Mouse (Mus musculus) NIH3T3 (cell line): ENCODE results near the gene Tph1.
A peak's percentile ranks its signal among the peaks of the same experiment; 100 is the strongest.

Experiments used
- DNase-seq: peaks from one replicate; pipeline ENCODE4 v3.0.0-alpha.2; 2012; ENCODE audit warnings: low read depth

The Tph1 gene

DNA sequence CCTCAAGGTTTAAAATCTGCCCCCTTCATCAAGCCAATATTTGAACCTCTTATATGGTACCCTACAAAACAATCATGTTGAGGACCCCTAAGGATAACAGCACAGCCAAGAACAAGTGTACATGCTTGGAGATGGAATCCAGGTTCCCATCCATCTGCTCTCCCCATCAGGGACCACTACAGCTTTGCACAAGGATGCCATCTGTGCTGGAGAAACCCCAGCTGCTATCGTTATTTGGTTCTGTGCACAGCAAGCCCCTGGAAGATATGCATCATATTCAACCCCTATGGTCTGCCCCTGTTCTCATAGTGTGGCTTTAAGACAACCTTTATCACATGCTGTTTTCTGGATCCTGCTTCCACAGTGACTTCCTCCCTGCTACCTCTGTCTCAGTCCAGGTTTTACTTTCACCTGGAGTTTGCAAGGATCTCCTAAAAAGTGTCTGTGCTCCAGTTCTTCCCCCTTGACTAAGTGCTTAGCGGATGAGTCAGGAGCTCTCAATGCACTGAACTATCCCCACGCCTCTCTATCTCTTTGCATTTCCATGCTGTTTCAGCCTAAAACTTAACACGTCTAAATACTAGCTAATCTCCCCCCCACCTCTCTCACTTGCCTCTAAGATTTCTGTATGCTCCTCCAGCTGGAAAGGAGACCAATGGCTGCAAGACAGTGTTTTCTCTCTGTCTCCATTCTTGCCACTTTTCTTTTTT lies 23.8 kb downstream of the Tph1 start:
- no peak for DNase-seq

DNA sequence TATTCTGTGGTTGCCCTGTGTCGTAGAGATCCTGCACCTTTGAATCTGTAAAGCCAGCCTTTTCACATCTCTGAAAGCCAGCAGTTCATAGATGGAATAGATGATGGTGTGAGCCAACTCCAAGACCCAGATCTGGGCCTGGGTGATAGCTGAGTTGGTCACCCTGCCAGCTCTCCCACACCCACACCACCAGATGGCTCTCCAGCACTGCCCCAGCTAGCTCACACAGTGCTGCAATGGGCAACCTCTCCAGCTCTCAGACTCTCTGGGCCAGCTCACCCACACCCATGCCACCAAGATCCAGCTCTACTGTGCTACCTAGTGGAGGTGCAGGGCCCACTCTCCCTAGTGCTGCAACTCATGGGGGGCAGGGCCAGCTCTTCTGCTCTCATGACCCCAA lies 29.2 kb downstream of the Tph1 start:
- peak; percentile 39 for DNase-seq

DNA sequence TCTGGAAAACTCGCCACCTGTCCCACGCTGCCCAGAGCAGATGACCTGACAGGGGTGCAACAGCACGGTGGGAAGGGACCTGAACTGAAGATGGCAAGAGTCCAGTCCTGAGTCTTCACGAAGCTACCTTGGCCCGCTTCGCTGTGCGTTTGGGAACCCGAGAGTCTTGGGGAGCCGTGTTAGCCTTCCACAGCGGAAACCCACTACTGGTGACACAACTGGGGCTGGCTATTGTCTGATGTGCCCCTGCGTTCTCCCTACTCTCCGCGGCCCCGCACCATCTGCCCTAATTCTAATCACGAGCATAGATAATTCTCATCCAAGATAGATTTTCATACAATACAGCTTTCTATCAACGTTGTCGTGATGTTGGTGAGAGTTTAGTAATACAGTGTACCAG lies 32.3 kb downstream of the Tph1 start:
- no peak for DNase-seq

DNA sequence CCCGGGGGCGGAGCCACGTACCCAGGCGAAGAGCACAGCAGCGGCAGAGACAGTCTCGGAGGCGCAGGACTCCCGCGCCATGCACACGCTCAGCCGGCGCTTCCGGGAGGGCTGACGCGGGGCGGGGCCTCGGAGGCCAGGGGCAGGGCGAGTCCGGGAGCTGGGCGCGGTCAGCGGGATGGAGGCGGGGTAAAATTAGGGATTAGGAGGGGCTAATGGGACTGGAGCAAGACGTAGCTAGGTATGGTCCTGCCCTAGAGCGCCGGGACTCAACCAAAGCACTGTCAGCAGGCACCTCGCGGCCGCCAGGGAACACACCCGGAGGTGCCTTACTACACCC lies 32.7 kb downstream of the Tph1 start, which contains the start of gene Sergef:
Gene Sergef (minus strand): TSS at position 116 of the 340 bp plus-strand sequence.
- peak; percentile 92 for DNase-seq

DNA sequence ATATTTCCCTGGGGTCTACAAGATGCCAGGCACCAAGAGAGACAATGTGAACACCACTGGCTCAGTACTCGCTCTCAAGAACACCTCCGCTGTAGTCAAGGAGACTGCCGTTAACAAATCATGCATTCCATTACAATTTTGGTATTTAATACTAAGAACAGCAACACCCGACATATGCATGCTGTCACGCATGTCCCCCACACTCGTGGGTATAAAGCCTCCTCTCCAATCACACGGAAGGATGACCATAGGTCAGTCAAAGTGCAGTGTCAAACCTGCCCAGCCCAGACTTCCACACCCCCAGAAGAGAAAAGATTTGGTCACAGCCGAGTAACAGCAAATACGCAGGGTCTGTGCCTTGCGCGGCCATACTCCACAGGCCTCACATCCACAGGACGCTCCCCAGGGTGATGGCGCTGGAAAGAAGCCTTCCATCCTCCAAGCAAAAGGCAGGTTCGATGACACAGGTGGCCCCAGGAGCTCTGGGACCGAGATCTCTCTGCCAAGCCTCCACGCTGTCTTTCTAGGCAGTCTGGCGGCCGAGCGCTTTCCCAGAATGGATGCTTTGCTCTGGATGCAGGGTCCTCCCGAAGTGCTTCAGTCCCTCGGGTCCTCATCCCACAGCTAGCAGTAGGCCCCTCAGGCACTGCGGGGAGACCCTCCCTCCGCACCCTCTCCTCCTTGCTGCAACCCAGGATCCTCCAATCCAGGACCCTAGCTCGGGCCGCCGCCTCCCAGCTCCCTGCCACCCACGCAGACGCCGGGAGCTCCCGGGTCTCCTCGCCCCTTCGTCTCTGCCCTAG lies 33.2 kb downstream of the Tph1 start:
- peak; percentile 9 for DNase-seq

DNA sequence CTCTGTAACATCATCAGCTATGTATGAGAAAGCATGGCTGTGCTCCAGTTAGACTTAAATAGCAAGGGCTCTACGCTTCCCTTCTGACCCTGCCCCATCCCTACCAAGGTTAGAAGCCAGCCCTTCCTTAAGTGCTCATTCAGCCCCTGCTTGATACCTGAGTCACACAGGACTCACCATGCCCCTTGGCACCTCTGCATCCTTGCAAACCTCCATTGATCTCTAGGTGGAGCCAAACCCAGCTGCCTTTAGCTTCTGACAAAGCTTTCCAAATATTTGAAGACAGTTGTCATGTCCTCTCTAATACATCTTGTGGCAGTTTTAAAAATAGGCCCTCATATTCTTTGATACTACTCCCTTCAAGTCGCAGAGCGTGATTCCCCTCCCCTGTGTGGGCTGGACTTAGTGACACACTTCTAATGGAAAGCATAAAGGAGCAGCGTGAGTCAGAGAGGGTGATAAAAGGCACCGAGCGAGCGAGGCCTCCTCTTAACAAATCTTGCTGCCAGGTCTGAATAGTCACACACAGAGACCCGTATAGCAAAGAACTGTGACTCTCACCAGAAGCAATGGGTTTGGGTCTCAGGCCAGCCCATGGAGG lies 43.9 kb downstream of the Tph1 start:
- peak; percentile 66 for DNase-seq

DNA sequence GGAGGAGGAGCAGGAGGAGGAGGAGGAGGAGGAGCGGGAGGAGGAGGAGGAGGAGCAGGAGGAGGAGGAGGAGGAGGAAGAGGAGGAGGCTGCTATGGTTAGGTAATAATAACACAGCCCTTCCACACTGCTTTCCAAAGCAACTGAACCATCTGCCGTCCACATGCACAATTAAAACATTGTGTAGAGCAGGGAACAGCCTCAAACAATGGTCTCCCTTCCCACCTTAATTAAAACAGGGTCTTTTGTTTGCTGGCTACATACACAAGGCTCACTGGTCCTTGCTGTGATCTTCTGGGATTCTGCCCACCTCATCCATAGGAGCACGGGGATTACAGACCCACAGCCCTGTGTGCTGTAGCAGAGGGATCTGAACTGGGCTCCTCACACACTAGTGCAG lies 48.4 kb downstream of the Tph1 start:
- DNase-seq: no peak

DNA sequence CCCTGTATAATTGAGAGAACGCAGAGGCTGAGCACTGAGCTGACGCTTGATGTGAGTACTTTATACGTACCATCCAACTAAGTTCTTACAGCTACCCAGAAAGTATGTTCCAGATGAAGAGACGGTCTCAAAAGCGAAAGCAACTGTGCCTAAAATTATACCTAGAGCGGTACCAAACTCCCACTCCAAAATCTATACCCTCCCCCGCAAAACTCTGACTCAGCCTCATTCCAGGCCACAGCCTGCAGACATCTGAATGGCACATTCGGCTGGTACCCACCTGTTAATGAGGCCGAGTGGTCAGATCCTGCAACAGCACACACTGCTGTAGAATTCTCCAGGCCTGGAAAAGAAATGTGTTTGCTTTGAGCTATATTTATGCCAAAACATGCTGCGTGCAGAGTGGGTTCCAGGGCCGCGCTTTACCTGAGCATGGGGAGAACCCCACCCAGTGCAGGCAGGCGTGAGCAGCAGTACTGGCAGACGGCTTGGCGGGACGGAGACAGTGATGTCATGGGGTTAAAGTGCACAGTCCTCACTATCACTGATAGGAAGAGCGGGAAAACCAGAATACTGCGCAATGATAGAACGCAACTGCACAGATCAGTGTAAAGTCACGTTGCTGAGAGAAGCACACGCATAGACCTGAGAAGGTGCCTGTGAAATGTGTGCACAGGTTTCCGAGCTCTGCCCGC lies 53.8 kb downstream of the Tph1 start:
- no peak for DNase-seq

DNA sequence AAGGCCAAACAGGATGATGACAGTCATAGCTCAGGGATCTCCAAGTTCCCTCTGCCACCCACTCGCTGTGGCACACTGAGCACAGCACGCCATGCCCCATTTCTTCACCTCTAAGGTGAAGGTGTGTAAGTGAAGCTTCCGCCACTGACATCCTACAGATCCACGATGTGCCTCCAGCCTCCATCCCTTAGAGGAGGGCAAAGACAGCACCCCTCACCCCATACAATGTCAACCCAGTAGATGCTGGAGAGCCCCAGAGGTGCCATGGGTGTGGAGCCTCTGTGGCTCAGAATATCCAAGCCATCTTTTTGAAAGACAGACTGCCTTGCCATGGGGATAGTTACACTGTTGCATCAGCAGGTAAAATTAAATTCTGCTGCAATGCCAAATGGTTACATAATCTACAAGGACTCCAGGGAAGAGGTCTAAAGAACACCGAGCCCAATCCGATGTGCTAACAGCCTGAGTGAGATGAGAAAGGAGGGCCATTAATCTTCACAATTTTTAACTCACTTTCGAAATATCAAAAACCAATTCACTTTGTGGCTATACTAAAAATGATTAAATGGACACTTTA lies 55.8 kb downstream of the Tph1 start:
- no peak for DNase-seq

DNA sequence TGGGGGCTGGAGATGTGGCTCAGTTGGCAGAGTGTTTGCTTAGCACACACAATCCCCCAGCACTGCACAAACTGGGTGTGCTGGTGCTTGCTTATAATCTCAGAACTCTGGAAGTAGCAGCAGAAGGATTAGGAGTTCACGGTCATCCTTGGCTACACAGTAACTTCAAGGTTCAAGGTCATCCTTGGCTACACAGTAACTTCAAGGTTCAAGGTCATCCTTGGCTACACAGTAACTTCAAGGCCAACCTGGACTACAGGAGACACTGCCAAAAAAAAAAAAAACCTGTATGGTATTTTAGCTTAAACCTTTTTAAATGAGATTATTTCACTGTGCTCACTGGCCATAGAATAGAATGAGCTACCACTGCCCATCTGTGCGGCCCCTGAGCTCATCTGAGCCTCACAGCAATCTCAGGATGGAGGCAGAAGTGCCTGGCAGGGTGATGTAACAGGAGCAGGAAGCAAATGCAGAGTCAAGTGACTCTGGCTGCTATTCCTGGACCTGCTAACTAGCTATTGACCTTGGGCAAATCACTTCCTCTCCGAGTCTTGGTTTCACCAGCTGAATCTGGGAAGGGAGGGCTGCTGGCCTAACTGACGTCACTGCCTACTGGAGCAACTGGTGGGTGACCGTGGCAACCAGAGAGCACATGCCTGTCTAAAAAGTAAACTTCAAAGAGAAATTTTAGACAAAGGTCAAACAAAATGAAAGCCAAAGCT lies 56.9 kb downstream of the Tph1 start:
- no peak for DNase-seq

DNA sequence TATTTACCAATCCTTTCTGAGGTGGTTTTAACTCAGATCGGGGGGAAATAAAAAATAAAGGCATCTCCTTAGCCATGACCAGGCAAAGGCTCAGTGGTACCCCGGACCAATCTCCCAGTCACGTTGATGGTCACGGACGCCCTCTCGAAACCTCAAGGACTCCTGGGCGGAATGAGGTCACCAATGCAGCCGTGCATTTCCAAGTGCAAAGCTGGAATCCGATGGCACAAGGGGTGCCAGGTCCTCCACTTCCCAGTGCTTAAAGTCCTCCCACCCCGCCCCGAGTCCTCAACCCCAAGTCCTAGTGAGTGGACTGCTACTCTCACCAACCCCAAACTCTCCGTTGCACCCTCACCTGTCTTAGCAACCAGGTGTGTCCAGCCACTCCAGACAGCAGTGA lies 58.1 kb downstream of the Tph1 start:
- no peak for DNase-seq

DNA sequence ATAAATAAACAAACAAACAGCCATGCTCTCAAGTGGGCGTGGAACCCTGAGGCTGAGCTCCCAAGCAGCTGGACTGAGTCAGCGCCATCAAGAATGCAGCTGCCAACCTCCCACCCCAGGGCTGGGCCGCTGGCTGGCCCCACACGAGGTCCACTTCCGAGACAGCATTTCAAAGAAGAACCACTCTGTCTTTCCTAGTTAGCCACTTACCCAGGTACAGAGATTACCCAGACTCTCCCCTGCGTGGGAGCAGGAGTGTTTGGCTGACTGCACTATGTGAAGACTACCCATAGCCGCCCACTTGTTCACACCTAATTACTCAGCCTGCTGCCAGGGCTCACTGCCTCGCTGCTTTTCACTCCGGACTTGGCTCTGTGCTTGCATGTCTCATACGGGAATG lies 59.2 kb downstream of the Tph1 start:
- DNase-seq: peak; percentile 29

DNA sequence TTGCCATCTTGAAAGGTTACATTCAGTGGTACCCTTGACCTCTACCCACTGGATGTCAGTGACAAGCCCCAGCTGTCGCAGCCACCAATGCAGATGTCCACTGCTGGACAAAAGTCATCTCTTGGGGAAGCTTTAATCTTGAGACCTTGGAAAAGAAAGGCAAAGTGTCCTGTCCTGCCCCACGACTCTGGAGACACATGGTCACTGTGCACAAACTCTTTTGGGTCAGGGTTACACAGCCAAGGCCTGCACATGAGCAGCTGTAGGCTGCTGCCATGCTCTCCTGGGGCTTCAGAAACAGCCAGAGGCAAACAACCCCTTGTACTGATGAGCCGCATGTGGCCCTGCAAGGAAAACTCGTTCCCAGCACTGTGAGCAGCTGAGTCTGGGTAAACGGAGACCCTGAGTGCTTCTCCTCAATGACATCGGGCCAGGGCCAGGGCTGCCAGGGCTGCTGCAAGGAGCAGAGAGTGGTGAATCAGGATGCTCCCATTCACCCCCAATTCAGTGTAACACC lies 59.9 kb downstream of the Tph1 start:
- no peak for DNase-seq

DNA sequence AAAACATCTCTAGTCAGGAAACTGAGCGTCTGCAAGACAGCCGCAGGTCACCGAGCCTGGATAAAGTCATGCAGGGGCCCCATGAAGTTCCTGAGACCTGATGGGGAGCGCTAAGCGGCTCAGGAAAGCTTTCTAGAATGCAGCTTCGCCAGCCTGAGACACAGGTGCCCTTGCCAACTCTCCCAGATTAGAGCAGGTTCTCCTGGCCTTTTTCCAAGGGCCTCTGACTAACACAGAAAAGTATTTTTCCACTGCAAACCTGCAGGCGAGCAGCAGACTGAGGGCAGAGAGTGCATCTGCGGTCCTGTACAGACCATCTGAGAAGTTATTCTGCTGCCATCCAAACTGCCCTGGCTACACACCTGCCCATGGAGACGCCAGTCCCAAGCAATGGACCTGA lies 60.4 kb downstream of the Tph1 start:
- DNase-seq: peak; percentile 60

DNA sequence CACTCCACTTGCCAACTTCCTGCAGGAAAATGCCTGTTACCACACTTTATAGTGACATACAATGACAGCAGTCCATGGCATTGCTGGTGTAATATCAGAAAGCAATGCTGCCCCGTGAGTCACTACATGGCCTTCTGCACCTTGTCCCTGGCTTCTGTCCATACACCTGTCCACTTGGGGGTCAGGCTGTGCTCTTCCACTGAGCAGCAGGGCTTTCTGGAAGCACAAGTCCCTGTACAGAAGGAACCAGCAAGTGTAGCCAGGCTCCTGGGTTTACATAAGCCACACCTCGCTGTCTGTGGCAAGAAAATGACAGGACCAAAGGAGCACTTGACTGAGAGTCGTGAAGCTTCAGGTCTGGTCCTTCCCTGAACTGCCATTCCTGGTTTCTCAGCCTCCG lies 63.0 kb downstream of the Tph1 start:
- DNase-seq: no peak

DNA sequence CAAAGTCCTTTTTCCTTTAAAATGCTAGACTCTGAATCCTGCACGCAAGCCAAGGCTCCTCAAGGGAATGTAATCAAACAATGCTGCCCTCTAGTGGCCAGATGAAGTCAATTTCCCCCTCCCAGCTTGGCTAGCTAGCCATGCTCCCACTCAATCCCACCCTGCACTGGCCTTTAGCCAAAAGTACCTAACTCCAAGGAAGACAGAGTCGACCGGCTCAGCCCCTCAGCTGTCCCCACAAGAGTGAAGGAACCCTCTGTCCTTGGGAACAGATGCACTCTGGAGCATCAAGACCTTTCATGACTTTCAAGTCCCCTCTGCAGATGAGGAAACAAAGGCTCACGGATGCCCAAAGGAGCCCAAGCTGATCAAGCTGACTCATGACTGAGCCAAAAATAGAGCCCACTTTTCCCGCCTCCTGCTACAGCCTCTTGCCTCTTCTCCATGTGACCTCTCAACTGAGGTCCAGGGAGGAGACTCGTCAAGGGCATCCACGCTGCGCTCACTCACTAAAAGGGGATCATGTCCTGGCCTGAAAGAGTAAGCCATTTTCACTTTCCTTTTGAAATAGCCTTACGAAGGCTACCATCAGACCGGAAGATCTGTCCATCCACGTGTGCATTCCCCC lies 64.8 kb downstream of the Tph1 start:
- peak; percentile 86 for DNase-seq

DNA sequence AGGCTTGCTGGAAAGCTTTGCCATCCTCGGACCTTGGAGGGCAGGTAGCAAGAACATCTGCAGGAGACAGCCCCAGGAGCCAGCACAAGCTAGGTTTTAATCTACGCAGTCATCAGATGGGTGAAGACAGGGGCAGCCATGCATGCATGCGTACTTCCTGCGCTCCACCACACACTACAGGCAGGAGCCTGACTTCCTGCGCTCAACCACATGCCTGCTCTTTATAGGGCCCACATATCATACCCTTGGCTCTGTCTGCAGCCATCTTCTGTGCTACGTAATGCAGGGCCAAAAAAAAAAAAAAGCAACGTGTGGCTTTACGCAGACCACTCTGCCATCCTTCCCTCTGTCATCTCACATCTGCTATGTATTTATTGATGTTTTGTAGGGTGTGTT lies 65.3 kb downstream of the Tph1 start:
- DNase-seq: no peak

DNA sequence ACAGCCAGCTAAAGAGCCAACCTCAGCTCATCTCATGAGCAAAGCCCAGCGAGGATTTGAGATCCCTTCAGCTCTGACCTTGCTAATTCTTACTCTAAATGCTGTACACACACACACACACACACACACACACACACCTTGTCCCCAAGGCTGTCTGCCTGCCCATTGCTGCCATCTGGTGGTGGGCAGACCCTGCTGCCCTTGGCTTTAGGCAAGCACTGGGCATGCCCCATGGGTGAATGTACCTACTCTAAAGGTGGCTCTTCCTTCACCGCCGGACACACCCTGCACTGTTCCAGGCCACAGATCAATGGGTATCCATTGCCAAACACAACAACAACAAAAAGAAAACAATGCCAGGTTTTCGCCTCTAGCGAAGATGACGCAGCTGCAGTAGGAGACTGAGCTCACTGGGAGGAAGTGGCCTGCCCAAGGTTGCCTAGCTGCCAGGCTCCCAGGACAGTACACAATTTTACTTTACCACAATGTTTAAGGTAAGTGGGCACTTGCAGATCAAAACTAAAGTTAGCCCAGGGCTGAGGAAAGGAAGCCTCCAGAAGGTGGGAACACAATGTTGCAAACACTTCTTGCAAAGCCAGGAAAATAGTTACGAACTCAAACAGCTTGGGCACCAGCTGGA lies 65.8 kb downstream of the Tph1 start:
- DNase-seq: peak; percentile 84

DNA sequence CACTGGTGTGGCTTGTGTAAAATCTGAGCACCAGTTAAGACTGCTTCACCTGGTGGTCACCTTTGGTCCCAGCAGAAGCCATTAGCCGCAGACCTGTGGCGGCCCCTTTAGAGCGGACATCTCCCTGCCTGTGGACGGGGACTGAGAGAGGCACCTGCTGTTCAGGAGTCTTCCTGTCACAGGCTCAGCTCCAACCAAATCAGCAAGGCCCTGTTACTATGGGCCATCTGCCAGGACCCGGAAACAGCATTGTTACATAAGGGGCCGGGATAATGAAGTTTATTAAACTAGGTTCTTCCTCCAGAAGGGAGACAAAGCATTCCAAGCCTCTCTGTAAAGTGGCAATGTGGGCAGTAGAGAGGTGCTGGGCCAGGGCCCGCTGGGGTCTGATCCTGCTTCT lies 69.3 kb downstream of the Tph1 start:
- DNase-seq: no peak

DNA sequence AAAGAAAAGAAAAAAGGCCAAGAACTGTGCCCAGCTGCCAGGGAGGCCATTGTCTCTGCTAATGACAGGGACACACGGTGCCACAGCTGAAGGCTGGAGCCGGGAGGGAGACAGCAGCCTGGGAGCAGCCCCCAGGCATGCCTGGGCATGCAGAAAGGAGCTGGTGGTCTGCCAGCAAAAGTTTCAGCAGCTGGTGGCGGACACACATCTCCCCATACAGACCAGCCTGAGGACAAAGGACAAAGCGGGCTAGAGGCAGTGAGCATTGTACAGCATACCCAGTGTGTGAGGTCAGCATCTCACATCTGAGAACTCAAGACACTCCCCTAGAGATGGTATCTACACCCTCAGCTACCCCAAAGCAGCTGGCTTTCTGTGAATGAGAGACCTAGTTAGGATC lies 70.3 kb downstream of the Tph1 start:
- peak; percentile 45 for DNase-seq
